Mouse (Mus musculus) heart, embryonic 14.5 days (tissue): ENCODE data around the gene Adgrg5. TPM values are rescaled to one million over a fixed set of nuclear protein-coding genes. Genes with fewer than 3 reads are reported as not detected.

Source experiments
- ATAC-seq: fragments of 200-750 bp; cut with Nextera tagmentation; 2 replicates; pipeline ENCODE4 v1.8.0; 2017; ENCODE audit warnings: low read depth, moderate TSS enrichment; ENCODE audit not compliant: insufficient number of reproducible peaks, insufficient read depth, low FRiP score
- H3K27ac ChIP-seq, 2 experiments: fragments of 200-500 bp in 1 of 2; fragments of 300-500 bp in 1 of 2; sonication (generic) in 1 of 2; replicated peaks in 1 of 2; 2 replicates each; pipeline ENCODE4 v1.5.1; 2012 to 2014; ENCODE audit warnings: low read depth in 2 of 2, low read length in 2 of 2, control low read depth in 1 of 2, mild to moderate bottlenecking in 1 of 2, mixed read lengths in 1 of 2; ENCODE audit not compliant: control insufficient read depth in 1 of 2, insufficient read depth in 1 of 2
- H3K27me3 ChIP-seq: fragments of 300-500 bp; sonication (generic); 2 replicates; pipeline ENCODE4 v1.6.1; 2014; ENCODE audit warnings: mild to moderate bottlenecking, low read length, control low read depth; ENCODE audit not compliant: control insufficient read depth, insufficient read depth
- H3K36me3 ChIP-seq: fragments of 300-500 bp; sonication (generic); 2 replicates; pipeline ENCODE4 v1.6.1; 2014; ENCODE audit warnings: mild to moderate bottlenecking, control low read depth, low read length, mixed read lengths; ENCODE audit not compliant: control insufficient read depth, insufficient read depth
- H3K4me1 ChIP-seq, 2 experiments: fragments of 200-500 bp in 1 of 2; fragments of 300-500 bp in 1 of 2; sonication (generic) in 1 of 2; 2 replicates each; pipeline ENCODE4 v1.6.1; 2012 to 2014; ENCODE audit warnings: low read length in 2 of 2, control low read depth in 1 of 2, mixed read lengths in 1 of 2; ENCODE audit not compliant: control insufficient read depth in 2 of 2, insufficient read depth in 2 of 2
- H3K4me2 ChIP-seq: fragments of 300-500 bp; sonication (generic); 2 replicates; pipeline ENCODE4 v1.6.1; 2014; ENCODE audit warnings: mild to moderate bottlenecking, low read length
- H3K4me3 ChIP-seq, 2 experiments: fragments of 200-500 bp in 1 of 2; fragments of 300-500 bp in 1 of 2; sonication (generic) in 1 of 2; 2 replicates each; pipeline ENCODE4 v1.5.1; 2012 to 2014; ENCODE audit warnings: low read length in 2 of 2, mild to moderate bottlenecking in 2 of 2, control low read depth in 1 of 2, low read depth in 1 of 2, moderate library complexity in 1 of 2; ENCODE audit not compliant: control insufficient read depth in 1 of 2, insufficient read depth in 1 of 2
- H3K9ac ChIP-seq: fragments of 300-500 bp; sonication (generic); 2 replicates; pipeline ENCODE4 v1.6.1; 2014; ENCODE audit warnings: mild to moderate bottlenecking, low read length
- H3K9me3 ChIP-seq: fragments of 300-500 bp; sonication (generic); 2 replicates; pipeline ENCODE4 v1.6.1; 2016; ENCODE audit warnings: low read length, control low read depth; ENCODE audit not compliant: control insufficient read depth
- WGBS: fragments of 180-500 bp; shearing (Covaris S2); extraction: QIAGEN DNeasy Blood & Tissue Kit; methylation state at CpG from one replicate; pipeline ENCODE4 v1.1.7; 2014; 5-methylcytosine and 5-hydroxymethylcytosine counted together
- polyA plus RNA-seq: library from polyadenylated mRNA; unstranded; fragments of >200 nt; fragmentation: Nextera tagmentation; extraction: Ambion mirVana; gene quantifications from 2 replicates; pipeline ENCODE4 v1.2.1, GENCODE M21; 2014

Gene Adgrg5
- polyA plus RNA-seq, 1 experiment from 2014 or later: 0.07 TPM

- Histone ChIP-seq H3K4me1 (peaks cover 19 to 27% of the 10 kb centered on the region in 2 experiments), H3K36me3 (no peaks in the 10 kb centered on the region), H3K4me3 (no peak overlapping the region), H3K4me2 (no peak overlapping the region), H3K27ac (no peak overlapping the region), H3K9ac (no peak overlapping the region), H3K9me3 (no peaks in the 10 kb centered on the region), H3K27me3 (peaks cover 11% of the 10 kb centered on the region)
- 65% methylated on average over 13 of the region's 13 CpGs for whole genome bisulfite sequencing
- ATAC-seq: no peak
These were observed 55.3 kb downstream of the Adgrg5 start for GRCm38 (mm10) chr8:94978593-94979319.

- Histone ChIP-seq H3K27ac (no peak overlapping the region), H3K4me2 (no peak overlapping the region), H3K27me3 (peaks cover 11% of the 10 kb centered on the region), H3K9ac (no peak overlapping the region), H3K4me3 (no peak overlapping the region), H3K9me3 (no peaks in the 10 kb centered on the region), H3K36me3 (no peaks in the 10 kb centered on the region), H3K4me1 (peaks cover 31% of the 10 kb centered on the region in 2 experiments)
- ATAC-seq: no peak
- 90% methylated on average over 5 of the region's 5 CpGs for WGBS
These were observed 56.7 kb downstream of the Adgrg5 start for GRCm38 (mm10) chr8:94980176-94980575.

GRCm38 (mm10) chr8:94980976-94981375 lies 57.5 kb downstream of the Adgrg5 start:
- no peak overlapping the region for H3K27ac ChIP-seq
- H3K4me2 ChIP-seq: no peak overlapping the region
- H3K9me3 ChIP-seq: no peaks in the 10 kb centered on the region
- no peak overlapping the region; the same call in 1 of the 2 replicates for H3K9ac ChIP-seq
- peaks cover 11% of the 10 kb centered on the region; the same call in 1 of the 2 replicates for H3K27me3 ChIP-seq
- no peak for ATAC-seq
- H3K36me3 ChIP-seq: no peaks in the 10 kb centered on the region
- no peak overlapping the region for H3K4me3 ChIP-seq
- peaks cover 31% of the 10 kb centered on the region in 2 experiments for H3K4me1 ChIP-seq
- WGBS: 64% methylated on average over 8 of the region's 8 CpGs

GRCm38 (mm10) chr8:94981848-94982247 lies 58.4 kb downstream of the Adgrg5 start:
- Histone ChIP-seq H3K4me3 (no peak overlapping the region), H3K27ac (no peak overlapping the region), H3K9ac (no peak overlapping the region), H3K36me3 (no peaks in the 10 kb centered on the region), H3K4me1 (peaks cover 34 to 36% of the 10 kb centered on the region in 2 experiments), H3K27me3 (peaks cover 9% of the 10 kb centered on the region; the same call in 1 of the 2 replicates), H3K4me2 (no peak overlapping the region), H3K9me3 (no peaks in the 10 kb centered on the region)
- 68% methylated on average over 7 of the region's 7 CpGs for WGBS
- ATAC-seq: no peak

- no peak overlapping the region for H3K4me2 ChIP-seq
- H3K36me3 ChIP-seq: no peaks in the 10 kb centered on the region
- H3K27ac ChIP-seq: peak overlapping the region in 1 of 2 experiments; percentile 45; a peak in 2 of 4 replicates
- no peaks in the 10 kb centered on the region for H3K9me3 ChIP-seq
- H3K4me1 ChIP-seq: peaks cover 32 to 44% of the 10 kb centered on the region in 2 experiments
- no peak overlapping the region for H3K4me3 ChIP-seq
- no peak overlapping the region for H3K9ac ChIP-seq
- 35% methylated on average over 5 of the region's 5 CpGs for WGBS
- peaks cover 1% of the 10 kb centered on the region; the same call in 1 of the 2 replicates for H3K27me3 ChIP-seq
- no peak for ATAC-seq
These were observed 59.7 kb downstream of the Adgrg5 start for GRCm38 (mm10) chr8:94983146-94983545.

GRCm38 (mm10) chr8:94983881-94984516 lies 60.5 kb downstream of the Adgrg5 start:
- peak; percentile 59 for ATAC-seq
- Histone ChIP-seq H3K27me3 (no peaks in the 10 kb centered on the region), H3K36me3 (no peaks in the 10 kb centered on the region), H3K9me3 (no peaks in the 10 kb centered on the region), H3K9ac (peak overlapping the region; percentile 49; the same call in 1 of the 2 replicates), H3K4me2 (peak overlapping the region; percentile 42), H3K4me3 (no peak overlapping the region), H3K4me1 (peaks cover 30 to 44% of the 10 kb centered on the region in 2 experiments), H3K27ac (peak overlapping the region in 1 of 2 experiments; percentile 45; a peak in 2 of 4 replicates)
- WGBS: 17% methylated on average over 10 of the region's 10 CpGs

GRCm38 (mm10) chr8:94985023-94985422 lies 61.5 kb downstream of the Adgrg5 start:
- H3K9me3 ChIP-seq: no peaks in the 10 kb centered on the region
- no peak overlapping the region for H3K4me3 ChIP-seq
- no peaks in the 10 kb centered on the region for H3K36me3 ChIP-seq
- no peak overlapping the region for H3K27ac ChIP-seq
- H3K4me1 ChIP-seq: peaks cover 29 to 44% of the 10 kb centered on the region in 2 experiments
- H3K4me2 ChIP-seq: no peak overlapping the region; the same call in 1 of the 2 replicates
- WGBS: 76% methylated on average over 6 of the region's 6 CpGs
- no peak for ATAC-seq
- no peaks in the 10 kb centered on the region for H3K27me3 ChIP-seq
- H3K9ac ChIP-seq: no peak overlapping the region
